Mouse (Mus musculus) adrenal gland, adult 2 months (tissue): ENCODE results near the gene Gm428. TPM values are rescaled to one million over a fixed set of nuclear protein-coding genes. Genes with fewer than 3 reads are reported as not detected.
"Not testable (repeated sequence)": the region's sequence is repeated elsewhere in the genome, so short reads cannot be mapped to it uniquely, and the experiment has no call there.

Experiments
- DNase-seq: peaks from one replicate; pipeline ENCODE4 v3.0.0; 2021
- long read RNA-seq: library from polyadenylated mRNA; stranded (forward); transcript quantifications from one replicate; pipeline ENCODE4 v2.0.0, GENCODE M21; 2021
- polyA plus RNA-seq: library from polyadenylated mRNA; depleted of rRNA; stranded (reverse); fragments of >200 nt; gene quantifications from 2 replicates; pipeline ENCODE4 v1.2.3, GENCODE M21; 2012; rRNA removed
- total RNA-seq, 2 experiments: library from RNA; stranded (reverse); gene quantifications; 2 replicates each; pipeline ENCODE4 v1.2.3; 2021

The Gm428 gene
- not detected for total RNA-seq
- polyA plus RNA-seq, result not detected in 2 replicates
- long read RNA-seq, result 0 reads

GRCm38 (mm10) chr4:73683216-73683615 lies at the start of gene Gm428:
Gene Gm428 (plus strand): TSS chr4:73683516.
- DNase-seq, result not testable (repeated sequence)

GRCm38 (mm10) chr4:73637821-73638220 lies 45.5 kb upstream of the Gm428 start, which contains the start of gene Gm11236:
Gene Gm11236 (plus strand): TSS chr4:73638121.
- DNase-seq, result not testable (repeated sequence)

DNA sequence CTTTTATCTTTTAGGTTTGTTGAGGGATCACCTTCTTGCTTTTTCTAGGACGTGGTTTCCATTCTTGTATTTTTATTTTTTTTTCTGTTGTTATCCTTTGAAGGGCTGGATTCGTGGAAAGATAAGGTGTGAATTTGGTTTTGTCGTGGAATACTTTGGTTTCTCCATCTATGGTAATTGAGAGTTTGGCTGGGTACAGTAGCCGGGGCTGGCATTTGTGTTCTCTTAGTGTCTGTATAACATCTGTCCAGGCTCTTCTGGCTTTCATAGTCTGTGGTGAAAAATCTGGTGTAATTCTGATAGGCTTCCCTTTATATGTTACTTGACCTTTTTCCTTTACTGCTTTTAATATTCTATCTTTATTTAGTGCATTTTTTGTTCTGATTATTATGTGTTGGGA lies 21.5 kb upstream of the Gm428 start:
- DNase-seq, result not testable (repeated sequence)

DNA sequence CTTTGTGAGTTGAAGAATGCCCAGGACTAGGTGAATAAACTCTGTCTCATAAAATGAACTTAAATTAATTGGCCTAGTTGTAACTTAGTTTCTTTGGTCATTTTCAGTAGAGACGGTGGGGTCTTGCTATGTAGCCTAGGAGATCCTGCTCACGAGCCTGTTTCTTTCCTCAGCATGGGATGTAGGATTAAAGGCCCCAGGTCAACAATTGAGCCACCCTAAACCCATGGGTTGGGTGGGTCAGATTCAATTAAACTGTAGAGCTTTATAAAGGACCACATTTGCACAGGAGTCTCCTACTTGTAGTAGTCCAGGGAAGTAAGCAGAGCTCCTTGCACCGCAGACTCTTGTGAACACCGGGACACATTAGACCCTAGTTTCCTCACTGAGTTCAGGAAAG lies 15.3 kb upstream of the Gm428 start, which contains the start of gene Gm11239:
TSS of gene Gm11239 (plus strand) at position 301 of the 400 bp plus-strand sequence.
- DNase-seq, result not testable (repeated sequence)

DNA sequence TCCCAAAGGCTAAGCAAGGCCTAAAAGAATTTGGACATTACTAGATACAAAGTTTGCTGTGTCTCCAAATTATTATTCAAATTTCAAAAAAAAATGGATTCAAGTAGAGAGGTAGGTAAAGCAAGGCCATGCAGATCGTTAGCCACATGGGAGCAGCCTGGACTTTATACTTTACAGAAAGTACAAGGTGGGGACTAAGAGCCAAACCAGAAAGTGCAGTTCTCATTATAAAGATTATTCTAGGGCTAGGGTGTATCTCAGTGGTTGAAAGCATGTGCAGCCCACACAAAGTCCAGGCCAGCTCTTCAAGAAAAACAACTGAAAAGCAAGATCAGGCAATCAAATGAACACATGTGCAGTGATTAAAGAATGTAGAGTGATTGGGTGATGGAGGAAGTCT lies 35.4 kb downstream of the Gm428 start:
- no peak for DNase-seq

- no peak for DNase-seq
Observed at GRCm38 (mm10) chr4:73719819-73720218, 36.5 kb downstream of the Gm428 start.

Other genes with a start within 250 kb of the Gm428 start
- gene Gm11238, start 75.6 kb upstream of the Gm428 start, total RNA-seq, result not detected
- not detected in 2 replicates for gene Gm11238, start 75.6 kb upstream of the Gm428 start, polyA plus RNA-seq
- gene Gm11237, start 60.5 kb upstream of the Gm428 start, total RNA-seq, result not detected
- not detected in 2 replicates for gene Gm11237, start 60.5 kb upstream of the Gm428 start, polyA plus RNA-seq
- gene Gm11236, start 45.4 kb upstream of the Gm428 start, total RNA-seq, result not detected
- not detected in 2 replicates for gene Gm11236, start 45.4 kb upstream of the Gm428 start, polyA plus RNA-seq
- not detected for gene Gm11239, start 15.2 kb upstream of the Gm428 start, total RNA-seq
- not detected in 2 replicates for gene Gm11239, start 15.2 kb upstream of the Gm428 start, polyA plus RNA-seq
- not detected for gene Rasef, start 107.5 kb downstream of the Gm428 start, total RNA-seq
- not detected in 2 replicates for gene Rasef, start 107.5 kb downstream of the Gm428 start, polyA plus RNA-seq
- not detected for gene Gm11758, start 192.8 kb downstream of the Gm428 start, total RNA-seq
- gene Gm11758, start 192.8 kb downstream of the Gm428 start, polyA plus RNA-seq, result not detected in 2 replicates
- gene Gm11757, start 207.6 kb downstream of the Gm428 start, total RNA-seq, result not detected
- gene Gm11757, start 207.6 kb downstream of the Gm428 start, polyA plus RNA-seq, result not detected in 2 replicates
- not detected for gene Gm13871, start 222.4 kb downstream of the Gm428 start, total RNA-seq
- gene Gm13871, start 222.4 kb downstream of the Gm428 start, polyA plus RNA-seq, result not detected in 2 replicates
- gene Gm11756, start 237.2 kb downstream of the Gm428 start, total RNA-seq, result not detected
- gene Gm11756, start 237.2 kb downstream of the Gm428 start, polyA plus RNA-seq, result not detected in 2 replicates